Mouse (Mus musculus): ENCODE measurements at regions not wholly inside any gene's neighbourhood (a gene's known extent, or its start where the extent isn't known, plus 50 kb on each side); places are given as distances from the start of the nearest gene placed in this dataset.

DNA sequence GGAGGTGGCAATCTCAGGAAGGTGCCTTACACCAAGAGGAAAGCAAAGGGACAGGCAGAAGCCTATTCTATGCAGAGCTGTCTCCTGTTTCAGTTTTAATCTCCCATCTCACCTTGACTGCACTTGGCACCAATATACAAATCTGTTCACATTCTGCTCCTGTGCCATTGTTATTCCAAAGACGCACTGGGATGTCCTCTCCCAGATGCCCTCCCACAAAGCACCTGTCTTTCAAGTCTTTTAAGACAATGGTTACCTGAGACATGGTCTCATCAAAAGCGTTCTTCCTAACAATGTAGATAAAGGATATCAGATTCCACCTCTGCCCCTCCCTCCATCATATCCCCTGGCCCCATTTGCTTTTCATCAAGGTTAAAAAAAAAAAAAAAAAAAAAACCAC lies 64.2 kb upstream of the Aldh1a3 start:
- no peak for DNase-seq (ENCODE audit: low spot score)

DNA sequence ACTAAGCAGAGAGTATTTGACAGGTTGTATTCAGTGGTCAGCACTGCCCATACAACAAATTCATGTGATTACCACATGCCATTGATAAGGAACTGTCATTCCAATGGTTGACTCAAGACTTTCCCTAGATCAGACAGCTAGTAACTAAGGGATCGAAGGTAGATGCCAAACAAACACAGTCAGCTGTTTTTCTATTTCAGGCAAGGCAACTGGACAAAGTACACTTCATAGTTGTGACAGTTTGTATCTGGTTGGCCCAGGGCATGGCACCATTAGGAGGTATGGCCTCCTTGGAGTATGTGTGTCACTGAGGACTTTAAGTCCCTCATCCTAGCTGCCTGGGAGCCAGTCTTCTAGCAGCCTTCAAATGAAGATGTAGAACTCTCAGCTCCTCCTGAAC lies 62.8 kb upstream of the Aldh1a3 start:
- DNase-seq (ENCODE audit: low spot score) = no peak

DNA sequence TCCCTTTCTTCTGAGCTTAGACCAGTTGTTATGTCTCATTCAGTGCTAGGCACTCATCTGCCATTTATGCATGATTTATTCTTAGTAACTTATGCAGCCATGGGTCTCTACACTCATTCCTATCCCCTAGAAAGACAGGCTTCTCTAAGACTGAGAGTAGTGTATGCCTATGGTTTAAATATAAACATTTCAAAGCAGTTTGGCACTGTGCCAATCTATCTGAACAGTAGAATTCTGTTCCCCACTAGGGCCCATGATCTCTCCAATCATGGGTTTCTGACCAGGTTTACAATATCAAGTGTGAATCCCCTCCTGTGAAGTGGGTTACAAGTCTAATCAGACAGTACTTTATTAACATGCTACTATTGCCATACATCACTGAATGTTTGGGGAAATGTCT lies 60.4 kb upstream of the Aldh1a3 start:
- DNase-seq (ENCODE audit: low spot score) = no peak

DNA sequence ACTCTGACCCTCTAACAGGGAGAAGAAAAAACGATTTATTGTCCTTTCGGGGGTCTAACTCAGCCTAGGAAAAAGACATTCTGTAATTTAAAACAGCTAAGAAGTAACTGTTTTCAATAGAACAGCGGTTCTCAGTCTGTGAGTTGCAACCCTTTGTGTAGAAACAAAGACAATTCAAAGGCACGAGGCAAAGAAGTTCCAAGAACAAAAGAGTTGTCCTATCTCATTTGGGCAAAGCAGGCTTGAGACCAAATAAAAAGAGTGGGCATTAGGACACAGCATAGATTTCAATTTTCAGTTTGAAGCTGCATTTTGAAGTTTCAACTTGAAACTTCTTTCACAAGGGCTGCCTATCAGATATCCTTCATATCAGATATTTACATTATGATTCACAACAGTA lies 53.1 kb upstream of the Aldh1a3 start:
- DNase-seq (ENCODE audit: low spot score) = peak; percentile 47

DNA sequence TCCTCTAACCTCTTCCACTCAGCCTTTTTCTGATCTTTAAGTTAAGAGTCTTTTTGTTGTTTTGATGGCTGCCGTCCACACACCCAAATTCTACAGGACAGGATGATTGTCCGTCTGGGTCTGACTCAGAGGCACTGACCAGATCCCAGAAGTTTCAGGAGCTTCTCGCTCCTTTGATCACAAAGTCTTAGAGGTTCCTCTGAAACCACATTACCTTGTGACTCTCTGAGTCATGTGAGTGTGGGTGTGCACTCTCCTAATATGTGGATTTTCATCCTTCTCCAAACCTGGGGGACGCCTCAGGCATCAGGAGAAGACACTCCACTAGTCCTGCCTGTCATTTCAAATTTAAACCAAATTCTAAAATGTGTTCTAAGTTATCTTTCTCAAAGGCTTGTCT lies 52.0 kb upstream of the Aldh1a3 start:
- no peak for DNase-seq (ENCODE audit: low spot score)

DNA sequence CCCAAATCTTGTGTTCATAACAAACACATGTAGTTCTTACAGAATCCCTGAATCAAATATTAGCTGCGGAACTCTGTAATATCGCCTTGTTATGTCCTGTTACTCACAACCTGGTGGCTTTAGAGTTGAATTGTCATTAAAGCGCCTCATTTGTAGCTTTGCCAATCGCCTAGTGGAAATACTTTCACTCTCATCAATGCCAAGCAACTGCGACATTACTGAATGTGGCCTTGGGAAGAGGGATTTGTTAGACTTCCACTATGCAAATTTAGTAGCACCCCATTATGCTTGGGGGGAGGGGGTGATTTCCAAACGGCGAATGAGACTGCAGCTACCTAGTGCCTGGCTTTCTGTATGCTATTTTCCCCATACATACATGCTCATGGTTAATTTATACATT lies 50.8 kb upstream of the Aldh1a3 start:
- no peak for DNase-seq (ENCODE audit: low spot score)

DNA sequence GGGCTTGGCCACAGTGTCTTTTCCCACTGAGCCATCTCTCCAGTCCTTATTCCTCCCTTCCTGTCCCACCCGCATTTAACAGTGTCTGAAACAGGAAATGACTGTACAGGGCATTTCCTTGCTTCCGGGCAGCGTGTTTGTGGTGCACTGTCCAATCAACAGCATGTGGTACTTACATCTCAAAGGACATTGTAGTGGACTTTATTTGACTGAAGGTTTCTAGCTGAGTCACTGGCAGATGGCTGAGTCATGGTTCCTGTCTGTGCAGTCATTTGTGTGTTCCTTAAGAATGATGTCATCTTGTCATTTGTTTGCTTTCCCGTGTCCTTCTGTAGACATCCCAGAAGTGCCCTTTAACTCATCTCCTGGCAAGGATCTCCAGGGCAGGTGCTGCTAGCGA lies 50.2 kb upstream of the Aldh1a3 start:
- DNase-seq (ENCODE audit: low spot score) = peak; percentile 40
